Mouse (Mus musculus): Measurements from ENCODE around the gene Tnfaip2. TPM values are rescaled to one million over a fixed set of nuclear protein-coding genes. Genes with fewer than 3 reads are reported as not detected.

The Tnfaip2 gene
- total RNA-seq, 2 experiments from 2014 or later, result 121 to 456 TPM

DNA sequence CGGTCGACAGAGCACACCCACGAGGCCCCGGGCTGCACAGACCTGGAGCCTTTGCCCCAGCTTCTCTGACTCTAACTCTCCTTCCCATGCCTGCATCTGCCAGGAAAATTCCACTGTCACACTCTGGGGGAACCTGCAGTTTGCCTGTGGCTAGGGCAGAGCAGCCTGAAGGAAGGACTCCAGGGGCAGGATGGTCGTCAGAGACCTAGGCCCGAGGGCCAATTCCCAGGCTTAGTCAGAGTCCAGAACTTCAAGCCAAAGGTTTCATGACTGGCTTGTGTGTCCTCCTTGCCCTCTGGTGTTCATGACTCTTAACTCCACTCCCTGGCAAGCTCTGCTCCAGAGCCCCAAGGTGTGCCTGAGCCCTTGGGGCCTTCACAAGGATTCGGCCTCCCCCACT lies 25.9 kb downstream of the Tnfaip2 start:
- no peak for ATAC-seq (replicated peaks; ENCODE audit: low FRiP score, poor library complexity, severe bottlenecking)

- peak; percentile 90 for ATAC-seq (replicated peaks; ENCODE audit: low FRiP score, poor library complexity, severe bottlenecking)
These were observed 27.2 kb downstream of the Tnfaip2 start for GRCm38 (mm10) chr12:111469507-111469906.

- ATAC-seq (replicated peaks; ENCODE audit: low FRiP score, poor library complexity, severe bottlenecking), result no peak
These were observed 28.9 kb downstream of the Tnfaip2 start for GRCm38 (mm10) chr12:111471119-111471518.

DNA sequence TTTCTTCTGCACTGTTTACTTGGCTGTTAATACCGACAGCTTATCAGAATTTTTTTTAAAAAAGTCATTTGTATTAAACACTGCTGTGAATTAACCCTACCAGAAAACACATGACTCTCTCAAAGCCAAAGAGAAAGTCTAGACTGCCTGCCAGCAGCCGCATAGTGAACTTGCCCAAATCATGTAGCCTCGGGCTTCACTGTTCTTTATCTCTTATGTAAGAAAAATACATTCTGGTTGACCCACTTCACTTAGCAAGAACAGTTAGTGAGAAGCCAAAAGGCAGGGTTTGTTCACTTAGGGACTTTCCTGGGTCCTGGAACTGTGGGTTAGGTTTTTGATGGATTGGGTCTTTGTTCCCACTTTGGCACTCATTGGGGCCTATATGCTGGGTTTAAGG lies 29.5 kb downstream of the Tnfaip2 start:
- no peak for ATAC-seq (replicated peaks; ENCODE audit: low FRiP score, poor library complexity, severe bottlenecking)

- ATAC-seq (replicated peaks; ENCODE audit: low FRiP score, poor library complexity, severe bottlenecking), result no peak
These were observed 30.6 kb downstream of the Tnfaip2 start for GRCm38 (mm10) chr12:111472886-111473285.

DNA sequence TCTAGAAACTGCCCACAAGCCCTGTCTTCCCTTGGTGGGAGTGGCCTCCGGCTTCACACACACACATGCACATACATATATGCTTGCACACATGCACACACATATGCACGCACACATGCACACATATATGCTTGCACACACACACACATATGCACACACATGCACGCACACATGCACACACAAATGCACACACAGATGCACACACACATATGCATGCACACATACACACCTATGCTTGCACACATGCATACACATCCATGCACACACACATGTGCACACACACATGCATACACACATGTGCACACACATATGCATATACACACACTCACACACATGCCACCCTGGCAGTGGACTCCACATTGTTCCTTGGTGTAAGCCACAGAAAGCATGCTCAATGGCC lies 32.1 kb downstream of the Tnfaip2 start:
- ATAC-seq (replicated peaks; ENCODE audit: low FRiP score, poor library complexity, severe bottlenecking), result no peak

- no peak for ATAC-seq (replicated peaks; ENCODE audit: low FRiP score, poor library complexity, severe bottlenecking)
These were observed 32.8 kb downstream of the Tnfaip2 start for GRCm38 (mm10) chr12:111474893-111475643.

DNA sequence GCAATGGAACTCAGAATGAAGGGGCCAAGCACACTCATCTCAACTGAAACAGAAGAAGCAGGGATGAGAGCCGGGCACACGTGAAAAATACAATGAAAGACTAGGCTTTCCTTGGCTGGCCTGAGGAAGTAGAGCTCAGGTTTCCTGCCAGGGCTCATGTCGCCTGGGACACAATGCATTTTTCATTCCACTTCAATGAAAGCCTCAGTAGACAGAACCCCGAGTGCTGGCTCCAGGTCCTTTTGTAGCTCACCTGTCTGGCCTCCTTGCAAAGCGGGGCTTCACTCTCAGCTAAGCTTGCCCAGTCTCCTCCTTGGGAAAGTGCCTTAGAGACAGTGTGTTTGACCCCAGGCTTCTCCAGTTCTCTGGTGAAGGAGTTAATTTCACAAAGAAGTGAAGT lies 36.7 kb downstream of the Tnfaip2 start:
- ATAC-seq (replicated peaks; ENCODE audit: low FRiP score, poor library complexity, severe bottlenecking), result no peak

- peak; percentile 73 for ATAC-seq (replicated peaks; ENCODE audit: low FRiP score, poor library complexity, severe bottlenecking)
These were observed 37.6 kb downstream of the Tnfaip2 start for GRCm38 (mm10) chr12:111479917-111480316.

DNA sequence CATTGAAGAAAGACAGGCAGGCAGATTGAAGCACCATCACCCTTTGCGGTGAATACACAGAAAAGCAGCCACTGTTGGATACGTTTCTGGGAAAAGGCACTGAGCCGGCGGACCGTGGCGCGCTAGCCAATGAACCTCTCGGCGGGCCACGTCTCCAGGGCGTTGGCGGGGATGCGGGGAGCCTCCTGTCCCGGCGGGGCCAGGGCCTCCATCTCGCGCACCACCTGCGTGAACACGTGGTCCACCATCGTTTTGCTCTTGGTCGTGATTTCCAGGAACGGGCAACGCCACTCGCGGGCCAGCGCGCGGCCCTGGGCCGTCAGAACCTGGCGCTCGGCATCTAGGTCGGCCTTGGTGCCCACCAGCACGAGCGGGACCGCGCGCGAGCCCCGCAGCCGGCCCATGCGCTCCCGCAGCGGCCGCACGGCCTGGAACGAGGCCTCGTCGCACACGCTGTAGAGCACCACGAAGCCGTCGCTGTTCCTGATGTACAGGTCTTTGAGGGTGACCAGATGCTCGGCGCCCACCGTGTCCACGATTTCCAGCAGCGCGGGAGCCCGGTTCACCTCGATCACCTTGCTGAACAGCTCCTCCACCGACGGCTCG lies 42.9 kb downstream of the Tnfaip2 start:
- no peak for ATAC-seq (replicated peaks; ENCODE audit: low FRiP score, poor library complexity, severe bottlenecking)

- no peak for ATAC-seq (replicated peaks; ENCODE audit: low FRiP score, poor library complexity, severe bottlenecking)
These were observed 43.5 kb downstream of the Tnfaip2 start, which contains the start of gene Gm266 for GRCm38 (mm10) chr12:111485652-111486306. TSS of gene Gm266 (minus strand) at chr12:111485823.

DNA sequence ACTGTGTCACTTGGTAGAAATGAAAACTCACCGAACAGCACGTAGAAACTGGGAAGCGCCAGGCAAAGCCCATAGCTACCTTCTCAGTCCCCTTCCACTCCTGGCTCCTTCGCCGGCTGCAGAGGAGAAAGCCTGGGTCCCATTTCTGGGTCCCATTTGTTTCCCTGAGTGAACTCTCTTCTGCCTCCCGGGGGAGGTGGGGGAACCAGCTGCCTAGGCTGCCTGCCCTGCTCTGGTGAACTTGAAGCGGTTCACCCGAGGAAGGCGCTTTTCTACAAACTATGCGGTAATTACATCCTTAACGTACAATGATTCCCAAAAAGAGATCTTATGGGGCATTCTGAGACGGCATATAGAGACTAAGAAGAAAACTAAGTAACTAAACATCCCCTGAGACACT lies 44.2 kb downstream of the Tnfaip2 start:
- no peak for ATAC-seq (replicated peaks; ENCODE audit: low FRiP score, poor library complexity, severe bottlenecking)

DNA sequence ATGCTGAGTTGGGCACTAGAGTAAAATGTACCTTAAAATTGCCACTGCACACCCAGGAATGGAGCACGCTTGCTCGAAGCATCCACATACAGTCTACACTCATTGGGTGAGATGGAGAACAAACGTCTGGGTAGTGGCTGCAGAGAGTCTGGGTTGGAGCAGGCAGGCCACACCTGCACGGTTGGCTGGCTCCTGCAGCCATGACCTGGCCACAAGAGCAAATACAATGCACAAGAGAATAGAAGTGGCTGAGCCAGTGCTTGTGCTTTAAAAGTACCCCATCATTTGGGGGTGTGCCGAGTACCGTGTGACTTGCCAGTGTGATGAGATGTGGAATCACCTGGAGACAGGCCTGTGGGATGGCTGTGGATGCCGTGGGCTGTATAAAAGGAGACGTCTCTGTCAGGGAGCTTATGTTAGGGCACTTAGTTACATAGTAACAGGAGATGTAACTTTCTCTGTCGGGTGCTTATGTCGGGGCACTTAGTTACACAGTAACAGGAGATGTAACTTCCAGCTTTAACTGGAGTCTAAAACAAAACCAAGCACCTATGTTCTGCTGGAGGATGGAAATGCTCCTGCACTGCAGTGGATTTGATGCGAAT lies 47.1 kb downstream of the Tnfaip2 start:
- no peak for ATAC-seq (replicated peaks; ENCODE audit: low FRiP score, poor library complexity, severe bottlenecking)

DNA sequence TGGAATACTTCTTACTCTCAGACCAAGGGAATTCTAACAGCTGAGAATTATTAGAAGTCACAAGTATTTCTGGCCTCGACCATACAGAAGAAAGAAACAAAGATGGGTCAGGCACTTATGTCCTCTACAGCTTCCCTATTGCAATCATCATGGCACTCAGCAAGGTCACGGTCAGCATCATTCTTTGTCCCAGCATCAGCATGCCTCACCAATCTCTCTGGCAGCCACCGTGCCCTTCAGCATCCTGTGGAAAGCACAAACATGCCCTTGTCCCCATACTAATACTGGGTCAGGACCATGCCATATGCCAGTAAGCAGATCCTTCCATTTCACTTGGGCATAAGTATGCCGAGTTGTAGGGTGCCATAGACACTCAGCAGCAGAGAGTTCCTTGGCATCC lies 52.7 kb downstream of the Tnfaip2 start:
- no peak for ATAC-seq (replicated peaks; ENCODE audit: low FRiP score, poor library complexity, severe bottlenecking)

- 0 out of 2 replicates have a peak, but pooled peaks have one; percentile 42 for ATAC-seq (replicated peaks; ENCODE audit: low FRiP score, poor library complexity, severe bottlenecking)
These were observed 54.8 kb downstream of the Tnfaip2 start for GRCm38 (mm10) chr12:111497076-111497475.

DNA sequence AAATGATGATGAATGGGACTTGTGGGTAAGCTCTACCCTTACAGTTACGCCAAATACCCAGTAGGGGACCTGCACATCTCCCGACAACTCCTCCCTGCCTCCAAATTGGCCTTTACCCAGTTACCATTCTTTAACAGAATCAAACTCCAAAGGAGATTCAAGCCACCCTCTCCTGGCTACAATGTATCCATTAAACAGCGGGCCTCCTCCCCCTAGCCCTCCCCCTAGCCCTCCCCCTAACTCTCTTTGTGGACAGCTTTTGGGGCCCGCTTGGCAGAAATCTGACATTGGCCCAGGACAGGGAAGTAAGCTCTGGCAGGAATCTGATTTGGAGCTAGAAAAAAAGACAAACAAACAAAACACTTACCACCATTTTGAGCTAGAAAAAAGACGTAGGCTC lies 57.3 kb downstream of the Tnfaip2 start:
- no peak for ATAC-seq (replicated peaks; ENCODE audit: low FRiP score, poor library complexity, severe bottlenecking)

GRCm38 (mm10) chr12:111500725-111501124 lies 58.5 kb downstream of the Tnfaip2 start:
- no peak for ATAC-seq (replicated peaks; ENCODE audit: low FRiP score, poor library complexity, severe bottlenecking)

DNA sequence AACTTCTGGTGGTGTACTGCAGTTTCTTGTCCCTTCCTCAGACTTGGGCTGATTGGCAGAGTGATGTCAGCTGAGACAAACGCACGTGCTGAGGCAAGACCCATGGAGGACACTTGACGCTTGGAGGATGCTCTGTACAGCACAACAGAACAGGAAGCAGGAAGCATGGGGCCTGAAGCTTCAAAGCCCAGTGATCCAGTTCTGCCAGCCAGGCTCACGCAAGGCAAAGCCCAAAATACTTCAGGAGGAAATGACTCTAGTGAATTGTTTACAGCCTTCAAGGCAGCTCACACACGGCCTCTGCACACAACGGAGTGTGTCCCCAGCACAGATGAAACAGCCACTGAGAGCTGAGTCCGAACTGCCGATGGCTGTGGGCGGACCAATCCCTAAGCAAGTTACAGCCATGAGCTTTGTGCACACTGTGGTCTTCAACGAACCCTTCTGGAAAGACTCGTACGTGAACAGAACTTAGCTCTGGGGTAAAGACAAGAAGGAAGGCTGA lies 60.8 kb downstream of the Tnfaip2 start:
- ATAC-seq (replicated peaks; ENCODE audit: low FRiP score, poor library complexity, severe bottlenecking), result no peak

- ATAC-seq (replicated peaks; ENCODE audit: low FRiP score, poor library complexity, severe bottlenecking), result no peak
These were observed 61.3 kb downstream of the Tnfaip2 start for GRCm38 (mm10) chr12:111503571-111503970.
